Mouse (Mus musculus) heart, embryonic 16.5 days (tissue): ENCODE data around the gene Clpsl2. TPM values are rescaled to one million over a fixed set of nuclear protein-coding genes. Genes with fewer than 3 reads are reported as not detected.

Experiments used
- ATAC-seq: fragments of 200-750 bp; cut with Nextera tagmentation; replicated peaks from 2 replicates; pipeline ENCODE4 v1.8.0; 2017; ENCODE audit warnings: moderate number of reproducible peaks; ENCODE audit not compliant: insufficient read depth, low FRiP score; ENCODE audit errors: extremely low read depth
- H3K27ac ChIP-seq: fragments of 300-500 bp; sonication (generic); 2 replicates; pipeline ENCODE4 v1.5.1; 2014; ENCODE audit warnings: mild to moderate bottlenecking, low read length, control low read depth, moderate library complexity
- H3K27me3 ChIP-seq: fragments of 300-500 bp; sonication (generic); 2 replicates; pipeline ENCODE4 v1.6.1; 2014; ENCODE audit warnings: low read length, mixed read lengths; ENCODE audit not compliant: control insufficient read depth, insufficient read depth
- H3K36me3 ChIP-seq: fragments of 300-500 bp; sonication (generic); 2 replicates; pipeline ENCODE4 v1.6.1; 2014; ENCODE audit not compliant: control insufficient read depth, insufficient read depth
- H3K4me1 ChIP-seq: fragments of 300-500 bp; sonication (generic); 2 replicates; pipeline ENCODE4 v1.6.1; 2014; ENCODE audit warnings: low read length, mixed read lengths; ENCODE audit not compliant: control insufficient read depth, insufficient read depth
- H3K4me2 ChIP-seq: fragments of 300-500 bp; sonication (generic); 2 replicates; pipeline ENCODE4 v1.6.1; 2014; ENCODE audit warnings: low read depth, mild to moderate bottlenecking, control low read depth, low read length
- H3K4me3 ChIP-seq: fragments of 300-500 bp; sonication (generic); 2 replicates; pipeline ENCODE4 v1.5.1; 2014; ENCODE audit warnings: mild to moderate bottlenecking, control low read depth, low read length
- H3K9ac ChIP-seq: fragments of 300-500 bp; sonication (generic); 2 replicates; pipeline ENCODE4 v1.6.1; 2014; ENCODE audit warnings: low read length, control low read depth
- H3K9me3 ChIP-seq: fragments of 300-500 bp; sonication (generic); replicated peaks from 2 replicates; pipeline ENCODE4 v1.6.1; 2016; ENCODE audit warnings: low read length; ENCODE audit not compliant: control insufficient read depth
- WGBS: fragments of 180-500 bp; shearing (Covaris S2); extraction: QIAGEN DNeasy Blood & Tissue Kit; methylation state at CpG from one replicate; pipeline ENCODE4 v1.1.7; 2014; 5-methylcytosine and 5-hydroxymethylcytosine counted together
- polyA plus RNA-seq: library from polyadenylated mRNA; unstranded; fragments of >200 nt; fragmentation: Nextera tagmentation; extraction: Ambion mirVana; gene quantifications from 2 replicates; pipeline ENCODE4 v1.2.1, GENCODE M21; 2015

The Clpsl2 gene
- polyA plus RNA-seq, 1 experiment from 2014 or later = not detected

- H3K9me3 ChIP-seq = no peaks in the 10 kb centered on the region
- no peak overlapping the region for H3K27ac ChIP-seq
- H3K27me3 ChIP-seq = no peaks in the 10 kb centered on the region; the same call in 1 of the 2 replicates
- ATAC-seq = no peak
- no peak overlapping the region for H3K4me3 ChIP-seq
- H3K4me1 ChIP-seq = peaks cover 8% of the 10 kb centered on the region
- peaks cover 27% of the 10 kb centered on the region for H3K36me3 ChIP-seq
- H3K4me2 ChIP-seq = no peak overlapping the region
- 80% methylated on average over 3 of the region's 3 CpGs for whole genome bisulfite sequencing
- no peak overlapping the region for H3K9ac ChIP-seq
Observed at GRCm38 (mm10) chr17:28586509-28586908, 37.3 kb downstream of the Clpsl2 start.

- Histone ChIP-seq H3K27me3 (no peaks in the 10 kb centered on the region), H3K4me2 (no peak overlapping the region), H3K9me3 (no peaks in the 10 kb centered on the region), H3K9ac (no peak overlapping the region), H3K36me3 (peaks cover 42% of the 10 kb centered on the region), H3K27ac (no peak overlapping the region), H3K4me1 (peaks cover 21% of the 10 kb centered on the region), H3K4me3 (no peak overlapping the region)
- no peak for ATAC-seq
- WGBS = 71% methylated on average over 2 of the region's 2 CpGs
Observed at GRCm38 (mm10) chr17:28588591-28588990, 39.4 kb downstream of the Clpsl2 start.

DNA sequence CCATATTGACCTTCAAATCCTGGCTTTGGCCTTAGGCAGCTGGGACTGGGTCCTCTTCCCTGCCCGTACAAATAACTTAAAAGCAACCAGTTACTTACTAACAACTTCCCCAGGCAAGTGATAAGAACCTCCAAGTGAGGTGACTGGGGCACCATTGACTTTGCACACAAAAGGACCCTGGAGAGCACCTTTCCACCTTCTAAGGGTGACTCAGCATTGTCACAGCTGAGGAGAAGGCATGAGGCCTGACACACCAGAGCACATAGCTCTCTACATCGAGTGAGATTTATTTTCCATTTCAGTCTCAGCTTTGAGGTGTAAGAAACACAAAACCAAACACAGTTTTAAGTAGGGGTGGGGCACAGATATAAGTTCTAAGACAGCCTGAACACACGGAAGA lies 41.4 kb downstream of the Clpsl2 start:
- no peaks in the 10 kb centered on the region for H3K27me3 ChIP-seq
- no peak for ATAC-seq
- 76% methylated on average over 3 of the region's 3 CpGs for WGBS
- peaks cover 21% of the 10 kb centered on the region for H3K4me1 ChIP-seq
- no peak overlapping the region for H3K9ac ChIP-seq
- H3K9me3 ChIP-seq = no peaks in the 10 kb centered on the region
- H3K27ac ChIP-seq = peak overlapping the region; percentile 70
- no peak overlapping the region for H3K4me2 ChIP-seq
- peaks cover 42% of the 10 kb centered on the region for H3K36me3 ChIP-seq
- no peak overlapping the region for H3K4me3 ChIP-seq

DNA sequence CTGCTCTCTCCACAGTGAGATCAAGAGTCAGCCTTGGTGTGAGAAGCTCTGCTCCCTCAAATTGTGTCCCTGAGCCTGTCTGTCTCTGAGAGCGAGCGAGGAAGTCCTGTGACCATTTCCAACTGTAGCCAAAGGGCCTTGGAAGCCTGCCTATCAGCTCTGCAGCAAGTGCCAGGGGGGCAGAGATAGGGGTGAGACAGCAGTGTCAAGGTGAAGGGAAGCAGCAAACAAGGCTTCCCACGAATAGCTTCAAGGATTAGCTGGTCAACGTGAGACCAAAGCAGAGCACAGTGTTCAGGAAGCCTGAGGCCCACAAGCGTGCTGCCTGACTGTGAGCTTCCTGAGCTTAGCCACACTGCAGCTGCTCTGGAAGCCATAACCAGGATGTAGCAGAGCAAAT lies 42.3 kb downstream of the Clpsl2 start:
- Histone ChIP-seq H3K4me3 (no peak overlapping the region), H3K9me3 (no peaks in the 10 kb centered on the region), H3K4me2 (no peak overlapping the region), H3K4me1 (peaks cover 21% of the 10 kb centered on the region), H3K36me3 (peaks cover 48% of the 10 kb centered on the region), H3K27ac (peak overlapping the region; percentile 70), H3K9ac (no peak overlapping the region), H3K27me3 (no peaks in the 10 kb centered on the region)
- 39% methylated on average over 5 of the region's 5 CpGs for WGBS
- peak; percentile 77 for ATAC-seq

- 8% methylated on average over 4 of the region's 4 CpGs for WGBS
- Histone ChIP-seq H3K27ac (peak overlapping the region; percentile 37; the same call in 1 of the 2 replicates), H3K36me3 (peaks cover 52% of the 10 kb centered on the region), H3K9me3 (no peaks in the 10 kb centered on the region), H3K27me3 (no peaks in the 10 kb centered on the region), H3K9ac (no peak overlapping the region), H3K4me1 (peaks cover 21% of the 10 kb centered on the region), H3K4me3 (no peak overlapping the region), H3K4me2 (no peak overlapping the region)
- no peak; the same call in 1 of the 2 replicates for ATAC-seq
Observed at GRCm38 (mm10) chr17:28592998-28593397, 43.8 kb downstream of the Clpsl2 start.

DNA sequence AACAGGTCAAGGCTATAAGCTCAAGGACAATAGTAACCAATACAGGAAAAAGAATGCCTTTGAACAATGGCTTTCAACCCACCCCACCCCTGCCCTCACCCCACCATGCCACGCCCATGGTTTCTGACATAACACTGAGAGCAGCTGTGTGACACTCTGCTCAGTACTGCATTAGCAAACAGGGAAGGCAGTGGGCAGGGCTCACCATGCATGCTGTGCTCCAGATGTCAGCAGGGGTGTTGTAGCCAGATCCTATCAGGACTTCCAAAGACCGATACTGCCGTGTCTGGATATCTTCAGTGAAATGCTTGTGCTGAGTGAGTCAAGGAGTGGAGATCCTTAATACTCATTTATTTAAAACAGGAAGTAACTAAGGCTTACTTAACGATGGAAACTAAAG lies 44.8 kb downstream of the Clpsl2 start:
- peaks cover 50% of the 10 kb centered on the region for H3K36me3 ChIP-seq
- WGBS = 45% methylated on average over 4 of the region's 4 CpGs
- H3K4me1 ChIP-seq = peaks cover 21% of the 10 kb centered on the region
- no peak overlapping the region for H3K9ac ChIP-seq
- no peak overlapping the region for H3K4me2 ChIP-seq
- H3K27ac ChIP-seq = no peak overlapping the region
- ATAC-seq = no peak
- H3K9me3 ChIP-seq = no peaks in the 10 kb centered on the region
- no peaks in the 10 kb centered on the region for H3K27me3 ChIP-seq
- H3K4me3 ChIP-seq = no peak overlapping the region

GRCm38 (mm10) chr17:28600780-28601179 lies 51.6 kb downstream of the Clpsl2 start:
- 82% methylated on average over 5 of the region's 5 CpGs for whole genome bisulfite sequencing
- ATAC-seq = no peak

DNA sequence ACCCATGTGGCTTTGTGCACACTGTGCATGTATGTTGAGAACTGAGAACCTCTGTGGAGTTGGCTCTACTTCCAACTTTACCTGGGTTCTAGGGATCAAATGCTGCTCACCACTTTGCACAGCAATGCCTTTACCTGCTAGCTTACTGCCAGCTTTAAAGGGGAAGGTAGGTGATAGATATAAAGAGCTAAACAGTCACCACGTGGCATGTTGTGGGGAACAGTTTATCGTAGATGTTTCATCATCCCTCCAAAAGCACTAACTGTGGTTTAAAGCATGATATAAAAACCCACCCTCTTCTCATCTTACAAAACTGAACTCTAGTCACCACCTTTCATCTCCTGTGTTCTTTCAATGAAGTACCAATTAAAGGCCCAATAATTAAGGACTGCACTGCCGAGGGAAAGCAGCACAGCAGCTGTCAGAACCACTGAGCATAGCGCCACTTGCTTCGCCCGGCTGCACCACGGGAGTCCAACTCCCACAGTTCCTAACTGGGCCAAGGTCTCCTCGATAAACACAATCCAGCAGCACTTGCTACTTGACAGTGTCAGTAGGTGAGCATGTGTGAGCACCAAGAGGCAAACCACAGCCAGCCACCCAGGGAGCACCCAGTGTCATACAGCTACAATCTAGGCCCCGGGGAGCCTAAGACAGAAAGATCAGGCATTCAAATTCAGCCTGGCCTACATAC lies 52.5 kb downstream of the Clpsl2 start:
- ATAC-seq = no peak
- Histone ChIP-seq H3K27me3 (no peaks in the 10 kb centered on the region), H3K36me3 (peaks cover 61% of the 10 kb centered on the region), H3K4me1 (no peaks in the 10 kb centered on the region), H3K27ac (no peak overlapping the region), H3K4me2 (no peak overlapping the region), H3K9ac (no peak overlapping the region), H3K9me3 (no peaks in the 10 kb centered on the region), H3K4me3 (no peak overlapping the region)
- WGBS = 91% methylated on average over 9 of the region's 9 CpGs

More at GRCm38 (mm10) chr17:28600780-28601179, 51.6 kb downstream of the Clpsl2 start:
- no peak overlapping the region for H3K27ac ChIP-seq
- H3K36me3 ChIP-seq = peaks cover 70% of the 10 kb centered on the region
- H3K4me2 ChIP-seq = no peak overlapping the region
- no peaks in the 10 kb centered on the region for H3K27me3 ChIP-seq
- H3K9ac ChIP-seq = no peak overlapping the region
- H3K4me1 ChIP-seq = no peaks in the 10 kb centered on the region
- no peak overlapping the region for H3K4me3 ChIP-seq
- no peaks in the 10 kb centered on the region for H3K9me3 ChIP-seq
